Mouse (Mus musculus): ENCODE measurements around the gene Fuom. TPM values are rescaled to one million over a fixed set of nuclear protein-coding genes. Genes with fewer than 3 reads are reported as not detected.
A peak's percentile ranks its signal among the peaks of the same experiment; 100 is the strongest.

Fuom gene
- total RNA-seq, 2 experiments from 2014 or later = 51.9 to 52.7 TPM

DNA sequence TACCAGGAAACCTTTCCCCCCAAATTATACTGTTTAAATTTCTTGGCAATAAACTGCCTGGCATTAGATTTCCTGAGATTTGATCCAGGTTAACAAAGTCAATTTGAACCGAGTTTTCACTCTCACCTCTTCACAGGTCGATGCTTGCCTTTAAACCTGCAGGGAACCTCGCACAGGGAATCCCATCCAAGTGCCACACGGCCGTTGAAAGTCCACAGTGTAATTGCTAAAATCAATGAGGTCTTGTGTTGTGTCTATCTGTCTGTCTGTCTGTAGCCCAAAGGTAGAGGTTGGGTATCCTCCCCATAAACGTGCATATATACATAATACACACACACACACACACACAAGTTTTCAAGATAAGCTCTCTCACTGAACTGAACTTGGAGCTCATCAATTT, 34.8 kb downstream of the Fuom start:
- DNase-seq (ENCODE audit: extremely low spot score in 1 of 2, low spot score in 2 of 2) = no peak
- intact Hi-C loops (cut with DNase I) = loop anchor here (10.0 kb wide), 1 partner anchor 163 kb away; no protein-coding TSS in a partner anchor
- Histone ChIP-seq H3K27ac (no peak overlapping the region), H3K4me3 (no peak overlapping the region)
- TF ChIP-seq CTCF (IDR thresholded peaks at IDR 0.05) = no peak

DNA sequence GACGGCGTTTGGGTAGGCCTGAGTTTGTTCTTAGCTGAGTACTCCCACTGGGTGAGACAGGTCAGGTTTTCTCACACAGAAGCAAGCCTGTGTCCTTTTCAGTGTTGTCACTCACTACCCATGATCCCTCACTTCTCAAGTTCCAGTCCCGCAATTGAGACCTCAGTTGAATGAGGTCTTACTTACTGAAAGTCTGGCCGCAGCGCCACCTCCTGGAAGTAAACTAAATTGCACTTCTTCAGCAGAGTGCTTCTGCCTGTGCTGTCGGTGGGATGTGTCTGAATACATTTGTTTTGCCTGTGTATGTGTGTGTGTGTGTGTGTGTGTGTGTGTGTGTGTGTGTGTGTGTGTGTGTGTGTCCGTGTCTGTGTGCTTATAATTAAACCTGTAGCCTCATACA, 39.1 kb downstream of the Fuom start:
- Histone ChIP-seq H3K4me3 (no peak overlapping the region), H3K27ac (no peak overlapping the region)
- intact Hi-C loops (cut with DNase I) = loop anchor here (1.0 to 10.0 kb wide), 3 partner anchors 94 to 446 kb away; no protein-coding TSS in a partner anchor
- peak; percentile 73 for TF ChIP-seq CTCF (IDR thresholded peaks at IDR 0.05)
- DNase-seq (ENCODE audit: extremely low spot score in 1 of 2, low spot score in 2 of 2) = peak; percentile 62 to 77

DNA sequence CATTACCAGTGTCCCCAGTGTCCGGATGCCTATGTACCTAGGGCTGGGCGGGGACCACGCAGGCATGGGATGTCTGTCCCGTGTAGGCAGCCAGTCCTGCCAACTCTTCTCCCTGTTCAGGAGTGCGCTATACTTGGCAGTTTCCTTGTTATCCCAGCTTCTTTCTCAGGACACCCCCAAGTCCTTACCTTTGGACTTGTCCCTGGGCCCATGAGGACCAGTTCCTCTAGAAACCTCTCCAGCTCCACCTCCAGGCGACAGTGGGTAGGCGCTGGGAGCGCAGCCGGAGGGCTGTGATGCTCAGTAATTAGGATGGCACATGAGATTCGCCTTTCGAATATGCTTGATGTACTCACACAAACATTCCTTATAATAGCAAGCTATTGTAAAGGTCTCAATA, 39.9 kb downstream of the Fuom start:
- H3K4me3 ChIP-seq = no peak overlapping the region
- peak in 1 of 2 experiments; percentile 30 for DNase-seq (ENCODE audit: extremely low spot score in 1 of 2, low spot score in 2 of 2)
- TF ChIP-seq CTCF (IDR thresholded peaks at IDR 0.05) = peak; percentile 55
- H3K27ac ChIP-seq = no peak overlapping the region
- intact Hi-C loops (cut with DNase I) = loop anchor here (5.0 to 10.0 kb wide), 2 partner anchors 158 to 445 kb away; no protein-coding TSS in a partner anchor

DNA sequence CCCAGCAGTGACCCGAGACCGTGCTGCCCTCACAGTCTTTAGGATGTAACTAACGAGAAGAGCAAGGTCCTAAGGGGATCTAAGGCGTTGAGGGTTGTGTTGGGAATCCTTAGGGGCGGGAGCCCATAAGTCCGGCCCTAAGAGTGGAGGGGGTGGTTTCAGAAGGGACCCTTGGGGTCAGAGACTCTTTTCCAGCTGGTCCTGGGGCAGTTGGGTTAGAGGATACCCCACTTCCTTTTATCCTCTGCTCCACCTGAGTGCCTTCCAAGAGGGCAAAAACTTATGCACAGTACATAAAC, 40.5 kb downstream of the Fuom start:
- TF ChIP-seq CTCF (IDR thresholded peaks at IDR 0.05) = no peak
- no peak overlapping the region for H3K27ac ChIP-seq
- intact Hi-C loops (cut with DNase I) = loop anchor here (5.0 to 10.0 kb wide), 2 partner anchors 157 to 444 kb away; no protein-coding TSS in a partner anchor
- H3K4me3 ChIP-seq = no peak overlapping the region
- DNase-seq (ENCODE audit: extremely low spot score in 1 of 2, low spot score in 2 of 2) = no peak

DNA sequence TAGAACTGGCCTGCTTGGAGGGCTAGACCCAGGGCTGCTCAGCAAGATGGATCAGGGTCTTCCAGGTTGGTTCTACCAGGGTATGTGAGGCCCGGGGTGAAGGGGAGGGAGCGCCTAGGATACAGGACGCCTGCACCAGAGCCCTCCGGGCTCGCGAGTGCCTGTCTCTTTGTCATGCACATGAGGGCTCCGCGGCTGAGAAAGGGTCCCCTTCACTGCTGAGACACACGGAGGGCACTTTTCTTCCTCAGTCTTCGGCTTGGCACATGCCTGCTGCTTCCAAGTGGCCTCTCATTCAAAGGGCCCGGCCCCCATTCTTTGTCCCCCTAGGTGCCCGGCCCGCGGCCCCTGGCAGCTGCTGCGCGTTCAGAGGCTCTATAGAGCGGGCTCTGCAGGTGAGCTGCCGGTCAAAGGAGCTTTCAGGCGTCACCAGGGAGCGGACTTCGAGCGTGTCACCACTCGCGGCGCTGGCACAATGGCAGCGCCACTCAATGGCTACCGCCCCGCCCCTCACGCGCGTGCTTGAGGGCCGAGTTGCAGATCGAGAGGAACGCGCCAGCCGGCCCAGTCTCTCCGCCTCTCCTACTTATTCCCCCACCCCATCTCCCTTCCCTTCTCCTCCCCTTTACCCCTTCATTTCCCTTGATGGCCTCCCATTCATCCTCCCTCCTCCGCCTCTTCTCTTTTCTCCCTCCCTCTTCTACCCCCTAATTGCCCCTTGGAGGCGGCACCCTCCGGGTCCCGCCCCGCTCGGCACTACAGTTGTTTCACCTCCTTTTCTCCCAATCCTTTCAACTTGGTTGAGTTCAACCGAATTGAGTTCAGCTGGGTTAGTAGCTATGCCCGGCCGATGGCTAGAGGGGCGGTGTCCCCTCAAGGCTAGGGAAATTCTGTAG, 41.1 kb downstream of the Fuom start:
- DNase-seq (ENCODE audit: extremely low spot score in 1 of 2, low spot score in 2 of 2) = peak in 1 of 2 experiments; percentile 25
- peak overlapping the region; percentile 37 for H3K4me3 ChIP-seq
- intact Hi-C loops (cut with DNase I) = loop anchor here (5.0 to 10.0 kb wide), 2 partner anchors 156 to 444 kb away; no protein-coding TSS in a partner anchor
- TF ChIP-seq CTCF (IDR thresholded peaks at IDR 0.05) = no peak
- H3K27ac ChIP-seq = no peak overlapping the region

DNA sequence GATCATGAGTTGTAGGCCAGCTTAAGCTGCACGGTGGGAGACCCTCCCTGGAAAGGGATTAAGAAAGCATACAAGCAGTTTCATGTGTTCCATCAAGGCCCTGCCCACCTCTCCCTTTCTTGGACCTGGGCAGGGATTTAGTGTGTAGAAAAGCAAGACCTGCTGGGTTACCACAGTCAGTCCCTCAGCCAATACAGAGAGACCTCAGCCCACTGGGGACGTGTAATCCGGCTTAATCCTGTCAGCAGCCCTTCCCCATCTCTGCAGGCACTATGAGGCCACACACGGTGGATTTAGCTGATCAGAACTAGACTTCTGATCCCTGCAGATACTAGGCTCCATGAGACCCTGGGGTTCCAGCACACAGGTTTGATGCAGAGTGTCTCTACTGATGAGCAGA, 42.6 kb downstream of the Fuom start:
- Histone ChIP-seq H3K4me3 (no peak overlapping the region), H3K27ac (no peak overlapping the region)
- TF ChIP-seq CTCF (IDR thresholded peaks at IDR 0.05) = no peak
- intact Hi-C loops (cut with DNase I) = no loop called here
- no peak for DNase-seq (ENCODE audit: extremely low spot score in 1 of 2, low spot score in 2 of 2)

DNA sequence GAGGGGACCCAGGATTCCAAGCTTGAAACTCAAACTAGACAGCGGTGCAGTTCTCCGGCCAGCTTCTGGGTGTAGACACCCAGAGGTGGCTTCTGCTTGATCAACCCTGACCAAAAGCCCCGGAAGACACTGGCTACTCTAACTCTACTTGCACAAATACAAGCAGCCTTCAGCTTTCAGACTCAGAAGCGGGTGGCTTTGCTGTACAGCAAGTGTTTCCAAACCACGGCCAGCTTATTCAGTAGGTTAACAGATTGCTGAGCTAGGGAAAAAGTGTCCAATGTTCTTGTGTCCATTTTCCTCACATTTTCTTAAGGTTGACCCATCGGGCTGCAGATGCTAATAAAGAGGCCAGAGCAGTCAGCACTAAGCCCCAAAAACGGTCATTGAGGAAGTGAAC, 43.7 kb downstream of the Fuom start:
- Histone ChIP-seq H3K27ac (no peak overlapping the region), H3K4me3 (peak overlapping the region; percentile 48)
- TF ChIP-seq CTCF (IDR thresholded peaks at IDR 0.05) = no peak
- DNase-seq (ENCODE audit: extremely low spot score in 1 of 2, low spot score in 2 of 2) = no peak
- intact Hi-C loops (cut with DNase I) = no loop called here

DNA sequence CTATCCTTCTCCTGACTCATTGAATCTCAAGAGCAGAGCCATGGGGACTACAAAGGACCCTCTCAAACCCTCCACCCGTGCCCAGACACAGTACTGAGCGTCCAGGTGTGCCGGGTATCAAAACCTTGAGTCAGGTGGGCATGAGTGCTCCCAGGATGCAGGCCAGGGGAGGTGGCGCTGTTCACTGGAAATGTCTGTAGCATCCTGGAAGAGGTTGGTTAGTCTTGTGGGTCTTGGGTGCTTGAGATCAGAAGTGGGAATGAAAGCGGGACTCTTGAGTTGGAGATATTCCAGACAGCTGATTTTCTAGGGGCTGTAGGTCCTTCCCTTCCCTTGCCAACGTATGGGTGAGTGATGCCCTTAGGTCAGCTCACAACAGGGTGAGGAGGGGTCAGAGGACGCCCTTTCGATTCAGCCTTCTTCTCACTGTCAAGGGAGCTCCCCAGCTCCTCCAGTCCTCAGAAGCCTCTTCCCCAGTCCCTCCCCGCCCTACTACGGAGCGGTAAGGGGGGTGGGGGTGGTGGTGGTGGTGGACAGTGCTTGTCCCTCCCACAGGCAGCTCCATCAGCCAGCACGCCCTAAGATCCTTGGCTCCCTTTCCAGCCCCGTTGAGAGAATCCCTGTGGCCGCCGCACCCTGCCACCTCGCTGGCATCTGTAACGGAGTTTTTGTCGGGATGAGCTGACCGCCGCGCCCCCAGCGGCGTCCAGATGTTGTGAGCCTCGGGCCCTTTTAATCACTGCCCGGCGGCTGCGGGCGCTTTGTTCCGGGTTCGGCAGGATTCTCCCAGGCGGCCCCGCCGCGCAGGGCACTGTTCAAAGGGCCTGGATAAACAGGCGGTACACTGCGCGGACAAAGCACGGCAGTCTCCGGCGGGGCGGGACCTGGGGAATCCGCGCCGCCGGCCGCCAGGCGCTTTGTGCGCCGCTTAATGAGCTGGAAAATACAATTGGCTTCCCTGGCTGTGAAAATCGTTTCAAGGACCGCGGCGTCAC, 44.5 kb downstream of the Fuom start:
- intact Hi-C loops (cut with DNase I) = no loop called here
- DNase-seq (ENCODE audit: extremely low spot score in 1 of 2, low spot score in 2 of 2) = no peak
- no peak overlapping the region for H3K27ac ChIP-seq
- TF ChIP-seq CTCF (IDR thresholded peaks at IDR 0.05) = peak; percentile 4
- peak overlapping the region; percentile 48 for H3K4me3 ChIP-seq

DNA sequence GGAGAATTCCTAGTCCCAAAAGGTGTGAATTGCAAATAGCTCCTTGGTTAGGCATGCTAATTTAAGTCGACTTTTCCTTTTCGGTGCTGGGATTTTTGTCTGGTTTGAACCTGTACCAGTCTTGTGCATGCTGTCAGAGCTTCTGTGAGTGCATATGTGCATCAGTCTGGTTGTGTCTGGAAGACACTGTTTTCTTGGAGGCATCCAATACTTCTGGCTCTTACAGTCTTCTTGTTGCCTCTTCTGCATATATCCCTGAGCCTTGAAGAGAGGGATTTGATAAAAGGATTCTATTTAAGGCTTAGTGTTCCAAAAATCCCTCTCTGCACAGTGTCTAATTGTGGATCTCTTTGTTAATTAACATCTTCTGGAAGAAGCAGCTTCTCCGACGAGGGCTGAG, 48.1 kb downstream of the Fuom start:
- intact Hi-C loops (cut with DNase I) = no loop called here
- DNase-seq (ENCODE audit: extremely low spot score in 1 of 2, low spot score in 2 of 2) = no peak
- Histone ChIP-seq H3K4me3 (no peak overlapping the region), H3K27ac (no peak overlapping the region)
- TF ChIP-seq CTCF (IDR thresholded peaks at IDR 0.05) = no peak

DNA sequence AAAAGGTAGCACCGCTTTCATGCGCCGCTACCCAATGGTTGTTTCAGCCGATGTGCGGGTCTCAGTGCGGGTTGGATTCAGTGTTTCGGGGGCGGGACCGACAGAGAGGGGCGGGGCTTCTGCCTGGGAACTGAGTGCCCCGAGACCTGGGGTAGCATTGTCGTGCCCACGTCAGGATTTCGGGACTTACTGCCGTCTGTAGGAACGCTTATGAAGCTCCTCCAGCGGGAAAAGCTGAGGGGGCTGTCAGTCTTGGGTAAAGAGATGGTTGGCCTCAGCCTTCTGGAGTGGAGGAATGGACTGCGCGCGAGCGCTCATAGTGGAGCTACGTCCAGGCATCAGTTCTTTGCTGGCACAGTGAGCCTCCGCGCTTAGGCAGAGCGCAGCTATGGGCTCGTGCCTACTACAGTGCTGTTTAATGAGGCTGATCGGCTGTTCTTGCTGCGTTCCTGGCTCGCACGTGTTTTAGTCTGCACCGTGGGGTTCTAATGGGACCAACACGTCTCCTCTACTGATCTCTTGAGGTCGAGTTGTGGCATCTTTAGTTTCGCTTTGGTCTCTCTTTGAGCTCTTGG, 53.0 kb downstream of the Fuom start:
- H3K27ac ChIP-seq = no peak overlapping the region
- intact Hi-C loops (cut with DNase I) = no loop called here
- no peak for DNase-seq (ENCODE audit: extremely low spot score in 1 of 2, low spot score in 2 of 2)
- TF ChIP-seq CTCF (IDR thresholded peaks at IDR 0.05) = no peak
- H3K4me3 ChIP-seq = peak overlapping the region; percentile 34

DNA sequence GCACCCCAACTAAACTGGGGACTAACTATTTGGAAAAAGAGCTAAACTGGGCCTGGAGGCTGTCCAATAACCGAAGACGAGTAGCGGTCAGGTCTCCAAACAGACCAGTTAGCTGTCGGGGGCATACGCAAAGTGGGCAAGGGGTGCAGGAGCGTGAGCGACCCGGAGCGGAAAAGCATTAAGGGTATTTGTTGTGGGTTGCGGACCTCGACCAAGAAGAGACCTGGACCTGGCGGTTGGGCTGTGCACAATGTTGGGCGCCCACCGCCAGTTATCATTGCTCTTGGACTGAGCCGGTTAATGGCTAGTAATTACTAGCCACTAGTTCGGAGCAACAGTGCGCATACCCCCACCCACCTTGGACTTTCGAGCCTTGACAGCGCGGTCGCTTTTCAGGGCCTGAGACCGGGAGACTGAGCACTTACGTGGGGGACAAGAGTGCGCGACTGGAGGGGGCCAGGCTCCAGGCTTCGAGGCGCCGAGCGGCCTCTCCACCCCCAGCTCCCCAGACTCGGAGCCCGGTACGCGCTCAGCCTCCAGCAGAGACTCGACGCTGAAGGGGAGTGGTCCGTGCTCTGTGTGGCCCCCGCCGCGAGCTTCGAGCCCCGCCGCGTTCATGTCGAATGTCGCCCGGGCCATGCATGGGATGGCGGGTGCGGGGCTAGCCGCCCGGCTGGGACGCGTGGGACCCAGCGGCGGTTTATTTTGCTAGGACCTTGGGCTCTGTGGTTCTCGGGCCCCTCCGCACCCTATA, 53.7 kb downstream of the Fuom start, which contains the start of gene Msx3:
TSS of gene Msx3 (minus strand) at position 729 of the 754 bp plus-strand sequence.
- H3K27ac ChIP-seq = no peak within 1 kb of the TSS
- H3K4me3 ChIP-seq = peak within 1 kb of the TSS; percentile 34
- no peak for DNase-seq (ENCODE audit: extremely low spot score in 1 of 2, low spot score in 2 of 2)
- intact Hi-C loops (cut with DNase I) = no loop called here
- TF ChIP-seq CTCF (IDR thresholded peaks at IDR 0.05) = no peak
